Mouse (Mus musculus) retina, embryonic 14.5 days (tissue): ENCODE data around the gene Lias.

Source experiments
- DNase-seq: peaks from one replicate; pipeline ENCODE4 v3.0.0-alpha.2; 2015; ENCODE audit warnings: low spot score

Gene Lias

GRCm38 (mm10) chr5:65425251-65425650 is 34.0 kb downstream of the Lias start:
- DNase-seq = no peak

GRCm38 (mm10) chr5:65428321-65428720 is 37.0 kb downstream of the Lias start:
- DNase-seq = no peak

GRCm38 (mm10) chr5:65429441-65429840 is 38.1 kb downstream of the Lias start:
- no peak for DNase-seq

- DNase-seq = peak; percentile 23
Observed at GRCm38 (mm10) chr5:65434471-65435362, 43.4 kb downstream of the Lias start.

- peak; percentile 43 for DNase-seq
Observed at GRCm38 (mm10) chr5:65435363-65435805, 44.1 kb downstream of the Lias start.

GRCm38 (mm10) chr5:65435806-65436561 is 44.7 kb downstream of the Lias start, which contains the start of gene Ugdh:
Ugdh (minus strand) TSS chr5:65435949.
- DNase-seq = peak; percentile 99

GRCm38 (mm10) chr5:65438041-65438440 is 46.7 kb downstream of the Lias start:
- DNase-seq = no peak

GRCm38 (mm10) chr5:65444981-65445380 is 53.7 kb downstream of the Lias start:
- DNase-seq = no peak

GRCm38 (mm10) chr5:65446756-65447155 is 55.5 kb downstream of the Lias start:
- DNase-seq = no peak

GRCm38 (mm10) chr5:65447826-65448225 is 56.5 kb downstream of the Lias start:
- DNase-seq = no peak

GRCm38 (mm10) chr5:65448941-65449340 is 57.6 kb downstream of the Lias start:
- DNase-seq = no peak

- no peak for DNase-seq
Observed at GRCm38 (mm10) chr5:65454771-65455170, 63.5 kb downstream of the Lias start.

- no peak for DNase-seq
Observed at GRCm38 (mm10) chr5:65457086-65457827, 66.0 kb downstream of the Lias start.

GRCm38 (mm10) chr5:65457846-65458245 is 66.5 kb downstream of the Lias start:
- no peak for DNase-seq

GRCm38 (mm10) chr5:65459454-65459853 is 68.2 kb downstream of the Lias start:
- DNase-seq = no peak
